Mouse (Mus musculus): ENCODE results near the gene Reps2. TPM values are rescaled to one million over a fixed set of nuclear protein-coding genes. Genes with fewer than 3 reads are reported as not detected.
A peak's percentile ranks its signal among the peaks of the same experiment; 100 is the strongest.

Gene Reps2
- polyA plus RNA-seq (2015; fragmentation: Nextera tagmentation; extraction: Ambion mirVana) = 1.6 and 2.2 TPM in 2 replicates

- Histone ChIP-seq H3K27ac (ENCODE audit: low read length) (no peak within 1 kb of the TSS), H3K36me3 (ENCODE audit: insufficient read depth, low read length) (no peaks in the 10 kb centered on the region), H3K9ac (replicated peaks; ENCODE audit: low read depth) (no peak within 1 kb of the TSS), H3K4me2 (replicated peaks; ENCODE audit: low read depth, low read length) (peak within 1 kb of the TSS; percentile 72), H3K9me3 (ENCODE audit: low read length) (no peaks in the 10 kb centered on the region), H3K4me1 (ENCODE audit: insufficient read depth, low read depth, low read length) (no peaks in the 10 kb centered on the region), H3K27me3 (replicated peaks; ENCODE audit: insufficient read depth, low read length) (no peaks in the 10 kb centered on the region), H3K4me3 (ENCODE audit: low read depth, low read length) (peak within 1 kb of the TSS; percentile 46)
- WGBS = 13% methylated on average over 53 of the region's 61 CpGs
- TF ChIP-seq EP300 (IDR thresholded peaks at IDR 0.05) = no peak
- no peak for TF ChIP-seq CTCF (IDR thresholded peaks at IDR 0.05)
- ATAC-seq (peak; percentile 99), DNase-seq (ENCODE audit: low spot score) (peak; percentile 88)
These were observed at the start of gene Reps2 for GRCm38 (mm10) chrX:162643091-162643788. Gene Reps2 (minus strand): TSS chrX:162643649.

GRCm38 (mm10) chrX:162691272-162691671 lies 47.8 kb upstream of the Reps2 start:
- no peak for ATAC-seq
- Histone ChIP-seq H3K9ac (replicated peaks; ENCODE audit: low read depth) (no peak overlapping the region), H3K27me3 (replicated peaks; ENCODE audit: insufficient read depth, low read length) (no peaks in the 10 kb centered on the region), H3K4me1 (ENCODE audit: insufficient read depth, low read depth, low read length) (no peaks in the 10 kb centered on the region), H3K9me3 (ENCODE audit: low read length) (no peaks in the 10 kb centered on the region), H3K36me3 (ENCODE audit: insufficient read depth, low read length) (no peaks in the 10 kb centered on the region), H3K4me2 (replicated peaks; ENCODE audit: low read depth, low read length) (no peak overlapping the region), H3K27ac (ENCODE audit: low read length) (no peak overlapping the region), H3K4me3 (ENCODE audit: low read depth, low read length) (no peak overlapping the region)
- TF ChIP-seq CTCF (IDR thresholded peaks at IDR 0.05) (no peak), EP300 (IDR thresholded peaks at IDR 0.05) (no peak)
- 62% methylated on average over 2 of the region's 2 CpGs for WGBS
- no peak for DNase-seq (ENCODE audit: low spot score)

- Histone ChIP-seq H3K9ac (replicated peaks; ENCODE audit: low read depth) (no peak overlapping the region), H3K27me3 (replicated peaks; ENCODE audit: insufficient read depth, low read length) (no peaks in the 10 kb centered on the region), H3K36me3 (ENCODE audit: insufficient read depth, low read length) (no peaks in the 10 kb centered on the region), H3K4me1 (ENCODE audit: insufficient read depth, low read depth, low read length) (no peaks in the 10 kb centered on the region), H3K27ac (ENCODE audit: low read length) (no peak overlapping the region), H3K9me3 (ENCODE audit: low read length) (no peaks in the 10 kb centered on the region), H3K4me3 (ENCODE audit: low read depth, low read length) (no peak overlapping the region), H3K4me2 (replicated peaks; ENCODE audit: low read depth, low read length) (no peak overlapping the region)
- TF ChIP-seq EP300 (IDR thresholded peaks at IDR 0.05) = no peak
- no peak for TF ChIP-seq CTCF (IDR thresholded peaks at IDR 0.05)
- ATAC-seq (no peak), DNase-seq (ENCODE audit: low spot score) (no peak)
- WGBS = 95% methylated on average over 1 of the region's 1 CpGs
These were observed 41.9 kb upstream of the Reps2 start for GRCm38 (mm10) chrX:162685394-162685793.

- 68% methylated on average over 2 of the region's 2 CpGs for WGBS
- Histone ChIP-seq H3K36me3 (ENCODE audit: insufficient read depth, low read length) (no peaks in the 10 kb centered on the region), H3K4me3 (ENCODE audit: low read depth, low read length) (no peak overlapping the region), H3K9ac (replicated peaks; ENCODE audit: low read depth) (no peak overlapping the region), H3K4me2 (replicated peaks; ENCODE audit: low read depth, low read length) (no peak overlapping the region), H3K9me3 (ENCODE audit: low read length) (no peaks in the 10 kb centered on the region), H3K27ac (ENCODE audit: low read length) (no peak overlapping the region), H3K4me1 (ENCODE audit: insufficient read depth, low read depth, low read length) (no peaks in the 10 kb centered on the region), H3K27me3 (replicated peaks; ENCODE audit: insufficient read depth, low read length) (no peaks in the 10 kb centered on the region)
- DNase-seq (ENCODE audit: low spot score) = no peak
- TF ChIP-seq EP300 (IDR thresholded peaks at IDR 0.05) = no peak
- TF ChIP-seq CTCF (IDR thresholded peaks at IDR 0.05) = no peak
- no peak for ATAC-seq
These were observed 36.1 kb upstream of the Reps2 start for GRCm38 (mm10) chrX:162679506-162679905.

GRCm38 (mm10) chrX:162678820-162679219 lies 35.4 kb upstream of the Reps2 start:
- ATAC-seq = no peak
- no peaks in the 10 kb centered on the region for H3K36me3 ChIP-seq (ENCODE audit: insufficient read depth, low read length)
- no peak for DNase-seq (ENCODE audit: low spot score)
- no peak overlapping the region for H3K4me3 ChIP-seq (ENCODE audit: low read depth, low read length)
- TF ChIP-seq CTCF (IDR thresholded peaks at IDR 0.05) = no peak
- no peak for TF ChIP-seq EP300 (IDR thresholded peaks at IDR 0.05)
- WGBS = 50% methylated on average over 1 of the region's 2 CpGs
- H3K4me1 ChIP-seq (ENCODE audit: insufficient read depth, low read depth, low read length) = no peaks in the 10 kb centered on the region
- no peak overlapping the region for H3K27ac ChIP-seq (ENCODE audit: low read length)
- no peaks in the 10 kb centered on the region for H3K9me3 ChIP-seq (ENCODE audit: low read length)
- no peak overlapping the region for H3K9ac ChIP-seq (replicated peaks; ENCODE audit: low read depth)
- no peaks in the 10 kb centered on the region for H3K27me3 ChIP-seq (replicated peaks; ENCODE audit: insufficient read depth, low read length)
- H3K4me2 ChIP-seq (replicated peaks; ENCODE audit: low read depth, low read length) = no peak overlapping the region

- no peaks in the 10 kb centered on the region for H3K36me3 ChIP-seq (ENCODE audit: insufficient read depth, low read length)
- no peak for ATAC-seq
- DNase-seq (ENCODE audit: low spot score) = no peak
- H3K27me3 ChIP-seq (replicated peaks; ENCODE audit: insufficient read depth, low read length) = no peaks in the 10 kb centered on the region
- H3K4me2 ChIP-seq (replicated peaks; ENCODE audit: low read depth, low read length) = no peak overlapping the region
- H3K4me3 ChIP-seq (ENCODE audit: low read depth, low read length) = no peak overlapping the region
- H3K9me3 ChIP-seq (ENCODE audit: low read length) = no peaks in the 10 kb centered on the region
- no peaks in the 10 kb centered on the region for H3K4me1 ChIP-seq (ENCODE audit: insufficient read depth, low read depth, low read length)
- no peak overlapping the region for H3K27ac ChIP-seq (ENCODE audit: low read length)
- 83% methylated on average over 2 of the region's 2 CpGs for WGBS
- H3K9ac ChIP-seq (replicated peaks; ENCODE audit: low read depth) = no peak overlapping the region
- no peak for TF ChIP-seq EP300 (IDR thresholded peaks at IDR 0.05)
- TF ChIP-seq CTCF (IDR thresholded peaks at IDR 0.05) = no peak
These were observed 22.7 kb upstream of the Reps2 start for GRCm38 (mm10) chrX:162666166-162666565.

Measured in lung, postnatal 0 days (tissue).